Mouse (Mus musculus) limb, embryonic 14.5 days (tissue): ENCODE measurements around the gene Klhl18. TPM values are rescaled to one million over a fixed set of nuclear protein-coding genes. Genes with fewer than 3 reads are reported as not detected.

ENCODE experiments used
- ATAC-seq: fragments of 200-750 bp; cut with Nextera tagmentation; 2 replicates; pipeline ENCODE4 v1.8.0; 2017; ENCODE audit warnings: low read depth, moderate number of reproducible peaks, moderate TSS enrichment; ENCODE audit not compliant: low FRiP score
- DNase-seq: peaks from one replicate; pipeline ENCODE4 v3.0.0-alpha.2; 2015; ENCODE audit warnings: low spot score
- H3K27ac ChIP-seq: fragments of 300-500 bp; sonication (generic); replicated peaks from 2 replicates; pipeline ENCODE4 v1.5.1; 2014; ENCODE audit warnings: low read depth, mild to moderate bottlenecking, low read length, moderate library complexity, mixed read lengths
- H3K27me3 ChIP-seq: fragments of 300-500 bp; sonication (generic); 2 replicates; pipeline ENCODE4 v1.6.1; 2014; ENCODE audit warnings: low read length, mixed read lengths; ENCODE audit not compliant: control insufficient read depth, insufficient read depth
- H3K36me3 ChIP-seq: fragments of 300-500 bp; sonication (generic); 2 replicates; pipeline ENCODE4 v1.6.1; 2014; ENCODE audit warnings: mild to moderate bottlenecking, low read length, moderate library complexity, mixed read lengths; ENCODE audit not compliant: control insufficient read depth, insufficient read depth
- H3K4me1 ChIP-seq: fragments of 300-500 bp; sonication (generic); 2 replicates; pipeline ENCODE4 v1.6.1; 2014; ENCODE audit warnings: antibody characterized with exemption, low read length, mixed read lengths; ENCODE audit not compliant: control insufficient read depth, insufficient read depth
- H3K4me2 ChIP-seq: fragments of 300-500 bp; sonication (generic); replicated peaks from 2 replicates; pipeline ENCODE4 v1.6.1; 2014; ENCODE audit warnings: low read depth, mild to moderate bottlenecking, low read length, moderate library complexity; ENCODE audit not compliant: severe bottlenecking
- H3K4me3 ChIP-seq: fragments of 300-500 bp; sonication (generic); replicated peaks from 2 replicates; pipeline ENCODE4 v1.5.1; 2014; ENCODE audit warnings: low read length
- H3K9ac ChIP-seq: fragments of 300-500 bp; sonication (generic); 2 replicates; pipeline ENCODE4 v1.6.1; 2014; ENCODE audit warnings: mild to moderate bottlenecking, low read depth, low read length, moderate library complexity; ENCODE audit not compliant: severe bottlenecking
- H3K9me3 ChIP-seq: fragments of 300-500 bp; sonication (generic); 2 replicates; pipeline ENCODE4 v1.6.1; 2016; ENCODE audit warnings: low read length; ENCODE audit not compliant: control insufficient read depth
- POLR2A ChIP-seq: fragments of 200-500 bp; IDR thresholded peaks from 2 replicates; pipeline ENCODE4 v1.8.0; 2012; ENCODE audit warnings: inconsistent platforms, mild to moderate bottlenecking, moderate library complexity, borderline replicate concordance; ENCODE audit not compliant: insufficient read depth, insufficient read length; ENCODE audit errors: extremely low read depth
- WGBS: fragments of 180-500 bp; shearing (Covaris S2); extraction: QIAGEN DNeasy Blood & Tissue Kit; methylation state at CpG from one replicate; pipeline ENCODE4 v1.1.7; 2014; 5-methylcytosine and 5-hydroxymethylcytosine counted together
- polyA plus RNA-seq, 2 experiments: library from polyadenylated mRNA; depleted of rRNA in 1 of 2; stranded (reverse) in 1 of 2; unstranded in 1 of 2; fragments of >200 nt; fragmentation: Nextera tagmentation in 1 of 2; extraction: Ambion mirVana in 1 of 2; gene quantifications; 2 replicates each; pipeline versions ENCODE4 v1.2.1 to v1.2.3; 2012 to 2014

Gene Klhl18
- polyA plus RNA-seq, 2 experiments = 11.0 to 21.0 TPM

GRCm38 (mm10) chr9:110390843-110391242 is 85.7 kb downstream of the Klhl18 start:
- H3K9me3 ChIP-seq = no peaks in the 10 kb centered on the region
- 94% methylated on average over 3 of the region's 3 CpGs for whole genome bisulfite sequencing
- no peak overlapping the region for H3K4me2 ChIP-seq
- H3K9ac ChIP-seq = no peak overlapping the region
- H3K36me3 ChIP-seq = peaks cover 95% of the 10 kb centered on the region
- no peaks in the 10 kb centered on the region for H3K27me3 ChIP-seq
- DNase-seq = no peak
- no peak overlapping the region for H3K4me3 ChIP-seq
- no peaks in the 10 kb centered on the region for H3K4me1 ChIP-seq
- no peak for TF ChIP-seq POLR2A
- no peak overlapping the region for H3K27ac ChIP-seq
- no peak for ATAC-seq

GRCm38 (mm10) chr9:110388011-110388410 is 88.5 kb downstream of the Klhl18 start:
- peaks cover 99% of the 10 kb centered on the region for H3K36me3 ChIP-seq
- no peak overlapping the region for H3K27ac ChIP-seq
- no peak overlapping the region for H3K4me3 ChIP-seq
- DNase-seq = no peak
- no peak overlapping the region for H3K4me2 ChIP-seq
- no peak overlapping the region for H3K9ac ChIP-seq
- ATAC-seq = no peak
- no peaks in the 10 kb centered on the region for H3K27me3 ChIP-seq
- no peaks in the 10 kb centered on the region for H3K9me3 ChIP-seq
- no peaks in the 10 kb centered on the region for H3K4me1 ChIP-seq
- 94% methylated on average over 7 of the region's 7 CpGs for WGBS
- TF ChIP-seq POLR2A = no peak

- Histone ChIP-seq H3K4me1 (no peaks in the 10 kb centered on the region), H3K27me3 (no peaks in the 10 kb centered on the region), H3K4me3 (no peak overlapping the region), H3K4me2 (no peak overlapping the region), H3K27ac (no peak overlapping the region), H3K9me3 (no peaks in the 10 kb centered on the region), H3K36me3 (peaks cover 96% of the 10 kb centered on the region), H3K9ac (no peak overlapping the region)
- DNase-seq (no peak), ATAC-seq (no peak)
- no peak for TF ChIP-seq POLR2A
- WGBS = 85% methylated on average over 7 of the region's 7 CpGs
Observed at GRCm38 (mm10) chr9:110384369-110384929, 92.0 kb downstream of the Klhl18 start.

- Histone ChIP-seq H3K27ac (no peak overlapping the region), H3K36me3 (peaks cover 92% of the 10 kb centered on the region), H3K4me3 (no peak overlapping the region), H3K9ac (no peak overlapping the region), H3K4me2 (no peak overlapping the region), H3K27me3 (no peaks in the 10 kb centered on the region), H3K4me1 (no peaks in the 10 kb centered on the region), H3K9me3 (no peaks in the 10 kb centered on the region)
- 70% methylated on average over 12 of the region's 12 CpGs for WGBS
- no peak for TF ChIP-seq POLR2A
- ATAC-seq (no peak), DNase-seq (no peak)
Observed at GRCm38 (mm10) chr9:110381292-110381691, 95.2 kb downstream of the Klhl18 start.

- H3K36me3 ChIP-seq = peaks cover 86% of the 10 kb centered on the region
- ATAC-seq = 0 out of 2 replicates have a peak, but pooled peaks have one; percentile 14
- no peak overlapping the region for H3K4me3 ChIP-seq
- 40% methylated on average over 20 of the region's 21 CpGs for WGBS
- no peak overlapping the region for H3K27ac ChIP-seq
- H3K27me3 ChIP-seq = no peaks in the 10 kb centered on the region
- no peak overlapping the region for H3K4me2 ChIP-seq
- no peak for DNase-seq
- TF ChIP-seq POLR2A = no peak
- H3K4me1 ChIP-seq = no peaks in the 10 kb centered on the region
- H3K9me3 ChIP-seq = no peaks in the 10 kb centered on the region
- no peak overlapping the region for H3K9ac ChIP-seq
Observed at GRCm38 (mm10) chr9:110380662-110381061, 95.8 kb downstream of the Klhl18 start.
